Mouse (Mus musculus) liver, adult 2 months (tissue): Measurements from ENCODE around the gene Olfr412. TPM values are rescaled to one million over a fixed set of nuclear protein-coding genes. Genes with fewer than 3 reads are reported as not detected.

Experiments used
- DNase-seq: peaks from one replicate; pipeline ENCODE4 v3.0.0-alpha.2; 2011; ENCODE audit warnings: low read depth, low spot score; ENCODE audit errors: extremely low read depth
- H3K27ac ChIP-seq: fragments of 200-500 bp; replicated peaks from 2 replicates; pipeline ENCODE4 v1.5.1; 2012; ENCODE audit warnings: low read depth, mild to moderate bottlenecking, control low read depth, inconsistent platforms, low read length; ENCODE audit not compliant: insufficient read depth
- H3K27me3 ChIP-seq: fragments of 200-500 bp; 2 replicates; pipeline ENCODE4 v1.6.1; 2012; ENCODE audit warnings: mild to moderate bottlenecking, moderate library complexity, low read length, inconsistent platforms; ENCODE audit not compliant: control insufficient read depth, insufficient read depth
- H3K36me3 ChIP-seq: fragments of 200-500 bp; 2 replicates; pipeline ENCODE4 v1.6.1; 2012; ENCODE audit warnings: low read length, inconsistent platforms; ENCODE audit not compliant: control insufficient read depth, insufficient read depth
- H3K4me1 ChIP-seq: fragments of 200-500 bp; 2 replicates; pipeline ENCODE4 v1.6.1; 2011; ENCODE audit warnings: low read length; ENCODE audit not compliant: control insufficient read depth, insufficient read depth
- H3K4me3 ChIP-seq: fragments of 200-500 bp; 2 replicates; pipeline ENCODE4 v1.5.1; 2011; ENCODE audit warnings: low read depth, mild to moderate bottlenecking, control low read depth, low read length, moderate library complexity; ENCODE audit not compliant: insufficient read depth
- H3K79me2 ChIP-seq: fragments of 200-500 bp; 2 replicates; pipeline ENCODE4 v1.6.1; 2012; ENCODE audit warnings: inconsistent platforms, mild to moderate bottlenecking, low read length, moderate library complexity; ENCODE audit not compliant: control insufficient read depth, insufficient read depth
- H3K9ac ChIP-seq: fragments of 200-500 bp; 2 replicates; pipeline ENCODE4 v1.6.1; 2012; ENCODE audit warnings: low read depth, mild to moderate bottlenecking, control low read depth, inconsistent platforms, low read length
- CTCF ChIP-seq: fragments of 200-500 bp; IDR thresholded peaks from 2 replicates; pipeline ENCODE4 v1.5.1; 2011; ENCODE audit warnings: low read depth, low read length, control low read depth
- POLR2A ChIP-seq: fragments of 200-500 bp; IDR thresholded peaks from 2 replicates; pipeline ENCODE4 v1.6.1; 2011; ENCODE audit warnings: low read length, control low read depth; ENCODE audit not compliant: insufficient read depth; ENCODE audit errors: extremely low read depth
- WGBS: fragments of 180-500 bp; shearing (Covaris S2); methylation state at CpG from one replicate; pipeline ENCODE4 v1.1.7; 2018; 5-methylcytosine and 5-hydroxymethylcytosine counted together
- polyA plus RNA-seq: library from polyadenylated mRNA; depleted of rRNA; stranded (reverse); fragments of >200 nt; gene quantifications from 2 replicates; pipeline ENCODE4 v1.2.3, GENCODE M21; 2012; rRNA removed
- total RNA-seq: library from RNA; depleted of rRNA; stranded (reverse); fragments of >200 nt; gene quantifications from 2 replicates; pipeline ENCODE4 v1.2.3, GENCODE M21; 2014; rRNA removed

Gene Olfr412
- total RNA-seq: not detected in 2 replicates
- polyA plus RNA-seq: not detected in 2 replicates

- TF ChIP-seq CTCF: no peak
- TF ChIP-seq POLR2A: no peak
- H3K79me2 ChIP-seq: no peaks in the 10 kb centered on the region
- H3K27ac ChIP-seq: no peak within 1 kb of the TSS
- H3K4me3 ChIP-seq: no peak within 1 kb of the TSS
- H3K9ac ChIP-seq: no peak within 1 kb of the TSS
- H3K27me3 ChIP-seq: no peaks in the 10 kb centered on the region
- no peak for DNase-seq
- no peaks in the 10 kb centered on the region for H3K36me3 ChIP-seq
- WGBS: 76% methylated on average over 1 of the region's 1 CpGs
- H3K4me1 ChIP-seq: no peaks in the 10 kb centered on the region
Measured at GRCm38 (mm10) chr11:74361769-74362168, at the start of gene Olfr412. TSS of gene Olfr412 (plus strand) at chr11:74362069.

DNA sequence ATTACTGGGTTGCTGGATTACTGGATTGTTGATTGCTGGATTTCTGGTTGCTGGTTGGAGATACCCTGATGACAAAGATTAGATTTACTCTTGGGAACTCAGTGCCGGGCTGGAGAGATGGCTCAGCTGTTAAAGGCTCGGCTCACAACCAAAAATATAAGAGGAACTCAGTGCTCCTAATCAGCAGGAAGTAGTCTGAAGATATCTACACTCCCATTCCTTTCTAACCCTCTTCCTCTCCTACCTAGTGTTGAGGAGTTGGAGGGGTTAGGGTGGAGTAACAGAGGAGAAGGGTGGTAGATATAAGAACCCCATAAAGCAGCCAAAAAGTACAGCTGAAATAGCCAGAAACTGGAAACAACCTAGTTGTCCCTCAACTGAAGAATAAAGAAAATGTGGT lies 35.8 kb upstream of the Olfr412 start:
- WGBS: 72% methylated on average over 2 of the region's 2 CpGs
- Histone ChIP-seq H3K4me3 (no peak overlapping the region), H3K36me3 (no peaks in the 10 kb centered on the region), H3K27me3 (no peaks in the 10 kb centered on the region), H3K9ac (no peak overlapping the region), H3K79me2 (no peaks in the 10 kb centered on the region), H3K4me1 (peaks cover 6% of the 10 kb centered on the region; the same call in 1 of the 2 replicates), H3K27ac (no peak overlapping the region)
- DNase-seq: no peak
- no peak for TF ChIP-seq POLR2A
- TF ChIP-seq CTCF: no peak

GRCm38 (mm10) chr11:74328781-74329180 lies 33.1 kb upstream of the Olfr412 start:
- TF ChIP-seq CTCF: no peak; the same call in 1 of the 2 replicates
- TF ChIP-seq POLR2A: no peak
- DNase-seq: peak; percentile 93
- no peaks in the 10 kb centered on the region for H3K27me3 ChIP-seq
- no peaks in the 10 kb centered on the region for H3K79me2 ChIP-seq
- no peak overlapping the region for H3K27ac ChIP-seq
- no peak overlapping the region for H3K4me3 ChIP-seq
- H3K4me1 ChIP-seq: peaks cover 6% of the 10 kb centered on the region; the same call in 1 of the 2 replicates
- H3K9ac ChIP-seq: no peak overlapping the region
- H3K36me3 ChIP-seq: no peaks in the 10 kb centered on the region

DNA sequence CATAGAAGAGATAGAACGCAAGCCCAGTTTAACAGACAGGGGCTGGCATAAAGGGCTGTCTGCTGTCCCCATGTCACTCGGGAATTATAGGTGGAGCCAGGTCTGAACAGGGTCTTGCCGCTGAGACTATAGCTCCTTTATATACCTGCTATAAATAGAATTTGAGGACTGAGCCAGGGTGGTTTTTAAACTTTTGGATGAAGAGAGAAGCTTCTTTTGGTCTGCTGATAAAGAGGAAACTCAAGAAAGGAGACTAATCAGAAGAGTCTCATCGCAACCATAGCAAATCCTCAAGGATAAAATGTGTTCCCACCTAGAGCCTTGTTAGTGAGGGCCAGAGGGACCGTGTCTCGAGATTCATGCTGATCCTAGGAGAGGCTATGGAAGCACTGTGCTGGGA lies 23.9 kb upstream of the Olfr412 start, which contains the start of gene Olfr410:
Olfr410 (minus strand) TSS at position 101 of the 400 bp plus-strand sequence.
- 81% methylated on average over 6 of the region's 6 CpGs for WGBS
- no peaks in the 10 kb centered on the region for H3K27me3 ChIP-seq
- TF ChIP-seq CTCF: no peak
- no peak for TF ChIP-seq POLR2A
- no peak within 1 kb of the TSS for H3K4me3 ChIP-seq
- no peak for DNase-seq
- no peaks in the 10 kb centered on the region for H3K79me2 ChIP-seq
- H3K27ac ChIP-seq: no peak within 1 kb of the TSS
- no peaks in the 10 kb centered on the region for H3K4me1 ChIP-seq
- H3K36me3 ChIP-seq: no peaks in the 10 kb centered on the region
- no peak within 1 kb of the TSS for H3K9ac ChIP-seq

GRCm38 (mm10) chr11:74352550-74352949 lies 9.3 kb upstream of the Olfr412 start, which contains the start of gene Olfr411:
TSS of gene Olfr411 (minus strand) at chr11:74352650.
- Histone ChIP-seq H3K36me3 (no peaks in the 10 kb centered on the region), H3K4me1 (no peaks in the 10 kb centered on the region), H3K27me3 (no peaks in the 10 kb centered on the region), H3K4me3 (no peak within 1 kb of the TSS), H3K27ac (no peak within 1 kb of the TSS), H3K79me2 (no peaks in the 10 kb centered on the region), H3K9ac (no peak within 1 kb of the TSS)
- no peak for DNase-seq
- no peak for TF ChIP-seq POLR2A
- TF ChIP-seq CTCF: no peak
- WGBS: 86% methylated on average over 3 of the region's 3 CpGs

DNA sequence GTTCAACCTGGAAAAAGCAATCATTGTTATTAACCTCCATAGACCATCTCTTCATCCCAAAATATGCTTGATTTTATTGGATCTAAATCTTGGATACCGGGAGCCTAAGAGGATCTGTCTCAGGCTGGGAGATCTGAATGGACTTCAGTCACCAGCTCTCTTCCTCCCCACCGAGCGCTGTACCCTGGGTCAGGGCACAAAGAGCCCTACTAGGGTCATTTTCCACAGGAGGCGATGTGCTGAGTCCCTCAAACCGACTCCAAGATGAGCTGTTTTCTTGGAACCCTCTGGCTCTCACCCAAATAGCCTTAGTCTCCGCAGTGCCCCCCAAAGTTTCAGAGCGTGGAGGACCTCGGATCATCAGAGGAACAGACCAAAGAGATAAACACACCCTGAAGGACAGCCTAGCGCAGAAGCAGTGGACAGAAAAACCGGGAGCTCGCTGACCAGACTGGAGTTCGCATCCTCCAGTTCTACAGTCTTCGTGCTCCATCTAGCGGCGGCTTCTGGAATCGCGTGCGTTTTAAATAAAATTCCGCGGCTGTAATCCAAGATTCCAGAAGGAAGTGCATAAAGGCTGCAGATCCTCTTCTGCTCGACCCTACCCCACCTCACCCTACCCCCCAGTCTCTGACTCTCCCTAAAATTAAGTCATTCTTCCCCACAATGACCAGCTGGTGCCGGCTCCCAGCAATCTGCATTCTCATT lies 9.7 kb downstream of the Olfr412 start:
- Histone ChIP-seq H3K4me3 (no peak overlapping the region), H3K4me1 (no peaks in the 10 kb centered on the region), H3K9ac (no peak overlapping the region), H3K36me3 (no peaks in the 10 kb centered on the region), H3K27me3 (no peaks in the 10 kb centered on the region), H3K79me2 (no peaks in the 10 kb centered on the region), H3K27ac (no peak overlapping the region)
- TF ChIP-seq CTCF: peak; percentile 85
- no peak for TF ChIP-seq POLR2A
- DNase-seq: peak; percentile 28
- WGBS: 14% methylated on average over 22 of the region's 22 CpGs
